Mouse (Mus musculus): ENCODE measurements around the gene St6gal1.

The St6gal1 gene

GRCm38 (mm10) chr16:23305830-23306623 lies 81.5 kb downstream of the St6gal1 start:
- peak; percentile 20 for DNase-seq

GRCm38 (mm10) chr16:23307142-23307968 lies 82.8 kb downstream of the St6gal1 start:
- no peak for DNase-seq

- DNase-seq: no peak
Measured at GRCm38 (mm10) chr16:23308012-23308554, 83.5 kb downstream of the St6gal1 start.

GRCm38 (mm10) chr16:23309080-23309479 lies 84.5 kb downstream of the St6gal1 start:
- no peak for DNase-seq

GRCm38 (mm10) chr16:23312604-23313003 lies 88.1 kb downstream of the St6gal1 start:
- no peak for DNase-seq

- DNase-seq: peak; percentile 37
Measured at GRCm38 (mm10) chr16:23314790-23315189, 90.2 kb downstream of the St6gal1 start.

GRCm38 (mm10) chr16:23317411-23318047 lies 93.0 kb downstream of the St6gal1 start:
- no peak for DNase-seq

- no peak for DNase-seq
Measured at GRCm38 (mm10) chr16:23320025-23320424, 95.5 kb downstream of the St6gal1 start.

- no peak for DNase-seq
Measured at GRCm38 (mm10) chr16:23320579-23320978, 96.0 kb downstream of the St6gal1 start.

- no peak for DNase-seq
Measured at GRCm38 (mm10) chr16:23322453-23322852, 97.9 kb downstream of the St6gal1 start.

- DNase-seq: no peak
Measured at GRCm38 (mm10) chr16:23323915-23324314, 99.4 kb downstream of the St6gal1 start.

GRCm38 (mm10) chr16:23324867-23325650 lies 100.5 kb downstream of the St6gal1 start:
- DNase-seq: no peak

- DNase-seq: no peak
Measured at GRCm38 (mm10) chr16:23326664-23327063, 102.1 kb downstream of the St6gal1 start.

- DNase-seq: no peak
Measured at GRCm38 (mm10) chr16:23327266-23327665, 102.7 kb downstream of the St6gal1 start.

- DNase-seq: no peak
Measured at GRCm38 (mm10) chr16:23328201-23328600, 103.7 kb downstream of the St6gal1 start.

GRCm38 (mm10) chr16:23332136-23332535 lies 107.6 kb downstream of the St6gal1 start:
- no peak for DNase-seq

GRCm38 (mm10) chr16:23332686-23333085 lies 108.1 kb downstream of the St6gal1 start:
- no peak for DNase-seq

GRCm38 (mm10) chr16:23333875-23334551 lies 109.5 kb downstream of the St6gal1 start:
- DNase-seq: peak; percentile 58

- no peak for DNase-seq
Measured at GRCm38 (mm10) chr16:23337317-23337716, 112.8 kb downstream of the St6gal1 start.

GRCm38 (mm10) chr16:23341254-23341653 lies 116.7 kb downstream of the St6gal1 start:
- DNase-seq: no peak

GRCm38 (mm10) chr16:23350802-23351201 lies 126.3 kb downstream of the St6gal1 start:
- no peak for DNase-seq

- DNase-seq: no peak
Measured at GRCm38 (mm10) chr16:23361031-23361430, 136.5 kb downstream of the St6gal1 start.
